Mouse (Mus musculus) cortical plate, adult 2 months (tissue): ENCODE data around the gene Uchl4.

Experiments
- CTCF ChIP-seq: fragments of 200-500 bp; IDR thresholded peaks from 2 replicates; pipeline ENCODE4 v1.5.1; 2011; ENCODE audit warnings: mild to moderate bottlenecking, control low read depth, low read length; ENCODE audit not compliant: insufficient read depth; ENCODE audit errors: extremely low read depth
- POLR2A ChIP-seq: fragments of 200-500 bp; IDR thresholded peaks from 2 replicates; pipeline ENCODE4 v1.6.1; 2011; ENCODE audit warnings: mild to moderate bottlenecking, low read length, control low read depth; ENCODE audit not compliant: insufficient read depth; ENCODE audit errors: extremely low read depth

GRCm38 (mm10) chr9:64193879-64194278 is 41.1 kb upstream of the Uchl4 start:
- TF ChIP-seq POLR2A (no peak), CTCF (no peak)
